Mouse (Mus musculus): ENCODE measurements around the gene Aifm3.
"Not testable (repeated sequence)": the region's sequence is repeated elsewhere in the genome, so short reads cannot be mapped to it uniquely, and the experiment has no call there.

Aifm3 gene

GRCm38 (mm10) chr16:17553910-17554685, 64.7 kb downstream of the Aifm3 start:
- no peak for DNase-seq (ENCODE audit: low spot score)

GRCm38 (mm10) chr16:17554702-17555101, 65.3 kb downstream of the Aifm3 start:
- not testable (repeated sequence) for DNase-seq (ENCODE audit: low spot score)

- no peak for DNase-seq (ENCODE audit: low spot score)
Observed at GRCm38 (mm10) chr16:17556180-17556579, 66.8 kb downstream of the Aifm3 start.

GRCm38 (mm10) chr16:17556907-17557306, 67.5 kb downstream of the Aifm3 start:
- DNase-seq (ENCODE audit: low spot score), result no peak

Measured in adipocyte (in vitro differentiated cells).